Mouse (Mus musculus) midbrain, postnatal 0 days (tissue): ENCODE data around the gene Bcl2l13. TPM values are rescaled to one million over a fixed set of nuclear protein-coding genes. Genes with fewer than 3 reads are reported as not detected.
A peak's percentile ranks its signal among the peaks of the same experiment; 100 is the strongest.
"Not testable (repeated sequence)": the region's sequence is repeated elsewhere in the genome, so short reads cannot be mapped to it uniquely, and the experiment has no call there.

Experiments
- ATAC-seq: fragments of 200-750 bp; cut with Nextera tagmentation; 2 replicates; pipeline ENCODE4 v1.8.0; 2017; ENCODE audit warnings: moderate number of reproducible peaks, mild to moderate bottlenecking, moderate TSS enrichment, moderate library complexity; ENCODE audit not compliant: low FRiP score
- DNase-seq: peaks from one replicate; pipeline ENCODE4 v3.0.0-alpha.2; 2015; ENCODE audit warnings: low spot score
- H3K27ac ChIP-seq: fragments of 300-500 bp; sonication (generic); 2 replicates; pipeline ENCODE4 v1.5.1; 2014; ENCODE audit warnings: low read depth, mild to moderate bottlenecking, low read length, mixed read lengths
- H3K27me3 ChIP-seq: fragments of 300-500 bp; sonication (generic); 2 replicates; pipeline ENCODE4 v1.6.1; 2014; ENCODE audit warnings: low read length, control low read depth, mixed read lengths; ENCODE audit not compliant: insufficient read depth
- H3K36me3 ChIP-seq: fragments of 300-500 bp; sonication (generic); 2 replicates; pipeline ENCODE4 v1.6.1; 2014; ENCODE audit warnings: low read length, control low read depth, mixed read lengths; ENCODE audit not compliant: insufficient read depth
- H3K4me1 ChIP-seq: fragments of 300-500 bp; sonication (generic); 2 replicates; pipeline ENCODE4 v1.6.1; 2014; ENCODE audit warnings: mild to moderate bottlenecking, control low read depth, antibody characterized with exemption, low read length, mixed read lengths; ENCODE audit not compliant: insufficient read depth
- H3K4me2 ChIP-seq: fragments of 300-500 bp; sonication (generic); 2 replicates; pipeline ENCODE4 v1.6.1; 2014; ENCODE audit warnings: low read depth, mild to moderate bottlenecking, low read length, mixed read lengths; ENCODE audit not compliant: poor library complexity, severe bottlenecking
- H3K4me3 ChIP-seq: fragments of 300-500 bp; sonication (generic); 2 replicates; pipeline ENCODE4 v1.5.1; 2014; ENCODE audit warnings: low read depth, mild to moderate bottlenecking, low read length, moderate library complexity
- H3K9ac ChIP-seq: fragments of 300-500 bp; sonication (generic); replicated peaks from 2 replicates; pipeline ENCODE4 v1.6.1; 2014; ENCODE audit warnings: mild to moderate bottlenecking, low read length, moderate library complexity, mixed read lengths; ENCODE audit not compliant: poor library complexity, severe bottlenecking
- H3K9me3 ChIP-seq: fragments of 300-500 bp; sonication (generic); 2 replicates; pipeline ENCODE4 v1.6.1; 2016; ENCODE audit warnings: low read length, control low read depth
- CTCF ChIP-seq: IDR thresholded peaks from 2 replicates; pipeline ENCODE4 v1.5.1; 2016; ENCODE audit warnings: antibody characterized with exemption, mild to moderate bottlenecking
- WGBS: fragments of 180-500 bp; shearing (Covaris S2); extraction: QIAGEN DNeasy Blood & Tissue Kit; methylation state at CpG from one replicate; pipeline ENCODE4 v1.1.7; 2014; 5-methylcytosine and 5-hydroxymethylcytosine counted together
- polyA plus RNA-seq: library from polyadenylated mRNA; unstranded; fragments of >200 nt; fragmentation: Nextera tagmentation; extraction: Ambion mirVana; gene quantifications from 2 replicates; pipeline ENCODE4 v1.2.1, GENCODE M21; 2015
- total RNA-seq: library from RNA; depleted of rRNA; stranded (reverse); fragments of >200 nt; gene quantifications from 2 replicates; pipeline ENCODE4 v1.2.3, GENCODE M21; 2014

Bcl2l13 gene
- total and polyA plus RNA-seq, 2 experiments from 2014 or later = 19.0 to 133 TPM

DNA sequence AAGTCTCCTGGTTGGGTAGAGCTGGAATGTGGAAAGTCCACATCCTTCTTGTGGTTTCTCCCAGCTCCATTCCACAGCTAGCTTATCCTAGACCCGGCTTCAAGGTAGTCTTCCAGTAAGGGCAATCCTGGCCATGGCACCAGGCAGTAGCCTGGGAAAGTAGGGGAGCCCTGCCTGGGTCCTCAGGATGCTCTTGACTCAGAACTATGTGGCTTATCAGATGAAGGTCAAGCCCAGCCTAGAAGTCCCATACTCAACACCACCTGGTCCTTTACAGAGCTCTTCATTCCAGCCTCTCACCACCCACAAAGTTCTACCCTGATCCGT, 79.6 kb downstream of the Bcl2l13 start:
- Histone ChIP-seq H3K27me3 (no peaks in the 10 kb centered on the region), H3K9me3 (no peaks in the 10 kb centered on the region), H3K27ac (no peak overlapping the region), H3K36me3 (no peaks in the 10 kb centered on the region), H3K9ac (no peak overlapping the region), H3K4me1 (no peaks in the 10 kb centered on the region), H3K4me3 (peak overlapping the region; percentile 72), H3K4me2 (peak overlapping the region; percentile 92)
- 50% methylated on average over 2 of the region's 2 CpGs for WGBS
- DNase-seq (no peak), ATAC-seq (no peak)
- no peak for TF ChIP-seq CTCF

GRCm38 (mm10) chr6:120916074-120916971, 80.3 kb downstream of the Bcl2l13 start, which contains the start of gene Bid:
Bid (minus strand) TSS chr6:120916853.
- Histone ChIP-seq H3K36me3 (no peaks in the 10 kb centered on the region), H3K27ac (peak within 1 kb of the TSS; percentile 62), H3K9me3 (no peaks in the 10 kb centered on the region), H3K27me3 (no peaks in the 10 kb centered on the region), H3K4me3 (peak within 1 kb of the TSS; percentile 72), H3K9ac (peak within 1 kb of the TSS; percentile 78), H3K4me1 (no peaks in the 10 kb centered on the region), H3K4me2 (peak within 1 kb of the TSS; percentile 92)
- ATAC-seq (peak; percentile 87), DNase-seq (peak; percentile 70)
- TF ChIP-seq CTCF = no peak
- 2% methylated on average over 63 of the region's 67 CpGs for WGBS

GRCm38 (mm10) chr6:120916972-120917881, 81.2 kb downstream of the Bcl2l13 start:
- not testable (repeated sequence) for ATAC-seq, H3K27ac ChIP-seq, H3K27me3 ChIP-seq, H3K36me3 ChIP-seq, DNase-seq, H3K4me1 ChIP-seq, H3K9me3 ChIP-seq
- Histone ChIP-seq H3K4me3 (peak overlapping the region; percentile 72), H3K9ac (peak overlapping the region; percentile 78), H3K4me2 (peak overlapping the region; percentile 92)
- 33% methylated on average over 8 of the region's 14 CpGs for WGBS

GRCm38 (mm10) chr6:120917975-120918374, 82.0 kb downstream of the Bcl2l13 start:
- H3K9ac ChIP-seq = no peak overlapping the region
- no peak for TF ChIP-seq CTCF
- no peak overlapping the region for H3K27ac ChIP-seq
- H3K36me3 ChIP-seq = no peaks in the 10 kb centered on the region
- H3K4me2 ChIP-seq = no peak overlapping the region
- no peaks in the 10 kb centered on the region for H3K27me3 ChIP-seq
- H3K4me3 ChIP-seq = no peak overlapping the region
- H3K4me1 ChIP-seq = no peaks in the 10 kb centered on the region
- ATAC-seq (no peak), DNase-seq (no peak)
- 72% methylated on average over 3 of the region's 3 CpGs for WGBS
- H3K9me3 ChIP-seq = no peaks in the 10 kb centered on the region

DNA sequence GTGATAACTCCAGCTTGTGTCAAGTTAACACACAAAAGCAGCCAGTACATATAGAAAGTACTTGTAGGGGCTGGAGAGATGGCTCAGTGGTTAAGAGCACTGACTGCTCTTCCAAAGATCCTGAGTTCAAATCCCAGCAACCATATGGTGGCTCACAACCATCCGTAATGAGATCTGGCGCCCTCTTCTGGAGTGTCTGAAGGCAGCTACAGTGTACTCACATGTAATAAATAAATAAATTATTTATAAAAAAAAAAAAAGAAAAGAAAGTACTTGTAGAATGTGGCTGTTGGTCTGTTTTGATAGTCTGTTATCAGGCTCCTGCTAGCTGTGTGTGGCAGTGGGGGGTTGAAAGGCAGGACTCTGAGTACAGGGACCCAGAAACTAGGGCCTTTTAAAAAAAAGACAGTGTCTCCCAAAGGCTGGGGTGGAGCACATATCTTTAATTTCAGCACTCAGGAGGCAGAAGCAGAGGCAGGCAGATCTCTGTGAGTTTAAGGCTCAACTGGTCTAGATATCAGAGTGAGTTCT, 88.8 kb downstream of the Bcl2l13 start:
- WGBS = 90% methylated on average over 2 of the region's 2 CpGs
- not testable (repeated sequence) for H3K4me1 ChIP-seq, H3K27me3 ChIP-seq, H3K4me3 ChIP-seq, ATAC-seq, H3K9ac ChIP-seq, H3K4me2 ChIP-seq, H3K27ac ChIP-seq, H3K9me3 ChIP-seq, H3K36me3 ChIP-seq, DNase-seq
